Mouse (Mus musculus): ENCODE data around the gene Plod2.

The Plod2 gene

DNA sequence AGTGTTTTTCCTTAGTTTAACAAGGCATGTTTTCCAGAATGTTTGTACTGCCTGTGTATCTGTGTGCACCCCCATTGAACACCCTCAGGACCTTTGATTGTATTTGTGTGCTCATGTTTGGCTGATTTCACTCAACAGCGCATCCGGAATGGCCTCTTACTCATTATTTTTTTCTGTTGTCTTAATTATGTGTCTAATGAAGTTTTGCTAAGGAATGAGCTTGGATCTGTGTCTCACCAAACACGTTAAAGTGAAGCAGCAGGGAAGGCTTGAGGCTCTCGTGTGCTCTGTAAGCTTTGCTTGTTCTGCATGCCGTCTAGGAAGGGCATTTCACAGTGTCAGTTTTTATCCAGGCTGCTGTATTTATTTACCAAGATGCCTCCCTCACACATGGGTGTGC lies 59.5 kb downstream of the Plod2 start:
- no peak for DNase-seq

DNA sequence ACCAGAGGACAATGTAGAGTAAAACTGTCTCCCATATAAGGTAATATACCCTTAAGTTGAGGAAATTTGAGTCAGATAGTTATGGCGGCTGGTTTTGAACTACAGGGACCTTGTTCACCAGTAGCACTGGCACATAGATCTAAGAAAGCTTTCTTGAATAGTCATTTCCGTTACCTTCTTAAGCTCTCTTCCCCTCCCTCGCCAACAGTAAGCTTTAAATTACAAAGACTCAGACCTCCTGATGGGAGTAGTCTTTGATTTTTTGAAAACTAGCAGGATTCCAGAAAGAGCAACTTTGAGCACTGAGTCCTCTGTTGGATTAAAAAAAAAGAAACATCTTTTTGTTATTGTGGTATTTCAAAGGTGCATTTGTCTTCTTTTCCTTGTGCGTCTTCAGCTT lies 61.5 kb downstream of the Plod2 start:
- DNase-seq, result no peak

DNA sequence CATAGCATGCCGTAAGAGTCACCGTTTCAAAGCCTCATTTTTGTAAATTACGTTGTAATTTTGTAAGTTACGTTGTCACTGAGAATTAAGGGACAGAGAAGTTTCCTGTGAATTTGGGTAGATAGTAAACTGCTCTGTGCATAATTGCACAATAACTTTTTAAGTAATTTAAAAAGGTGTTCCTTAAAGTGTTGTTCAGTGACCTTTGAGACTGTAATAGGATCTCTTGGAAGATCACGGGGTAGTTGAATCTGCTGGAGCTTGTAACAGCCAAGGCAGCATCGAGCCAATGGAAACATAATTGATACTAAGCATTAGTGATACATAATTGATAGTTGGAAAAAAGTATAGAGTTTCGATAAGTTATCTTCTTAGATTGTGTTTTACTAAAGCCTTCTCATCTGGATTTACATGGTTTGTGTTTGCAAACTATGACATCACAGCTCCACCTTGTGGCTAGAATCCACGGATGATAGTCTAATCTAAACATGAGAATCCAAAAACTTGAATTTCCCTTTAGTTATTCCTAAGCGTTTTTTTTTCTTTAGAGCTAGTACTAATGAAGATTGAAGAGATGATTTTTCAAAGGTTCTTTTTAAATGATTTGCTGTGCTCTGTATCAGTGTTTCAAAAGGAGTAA lies 68.7 kb downstream of the Plod2 start:
- DNase-seq, result peak; percentile 24

DNA sequence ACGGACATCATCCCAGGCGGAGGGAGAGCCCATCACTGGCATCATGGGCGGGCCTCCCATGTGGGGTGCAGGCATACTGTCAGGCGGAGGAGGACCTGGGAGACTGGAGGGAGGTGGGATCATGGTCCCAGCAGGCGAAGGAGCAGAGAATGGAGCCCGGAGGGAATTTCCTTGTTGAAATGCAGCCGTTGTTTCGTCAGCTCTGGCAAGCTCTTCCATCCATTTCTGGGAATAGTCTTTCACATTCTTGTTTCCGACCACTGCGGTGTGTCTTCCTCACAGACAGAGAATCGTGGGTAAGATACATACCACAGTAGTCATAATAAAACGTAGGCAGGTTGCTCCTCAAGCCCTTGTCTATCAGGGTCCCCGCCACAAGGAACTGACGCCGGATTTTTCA lies 70.6 kb downstream of the Plod2 start:
- no peak for DNase-seq

DNA sequence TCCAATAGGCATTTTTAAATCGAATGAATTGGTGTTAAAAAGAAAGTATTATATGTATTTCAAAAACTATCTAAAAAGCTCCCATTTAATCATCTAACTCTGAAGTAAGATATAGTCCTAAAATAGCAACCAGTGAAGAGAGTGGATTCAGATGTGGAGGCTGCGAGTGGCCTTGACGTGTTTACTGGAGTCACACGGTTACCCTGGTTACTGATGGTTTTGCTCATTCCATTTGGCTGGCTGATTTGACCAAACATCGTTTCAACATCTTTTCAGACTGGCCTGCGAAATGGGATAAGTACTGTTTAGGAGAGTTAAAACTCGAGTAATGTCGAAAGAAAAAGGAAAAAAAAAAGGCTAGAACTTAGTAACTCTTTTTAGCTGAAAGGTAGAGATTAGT lies 71.2 kb downstream of the Plod2 start:
- no peak for DNase-seq

DNA sequence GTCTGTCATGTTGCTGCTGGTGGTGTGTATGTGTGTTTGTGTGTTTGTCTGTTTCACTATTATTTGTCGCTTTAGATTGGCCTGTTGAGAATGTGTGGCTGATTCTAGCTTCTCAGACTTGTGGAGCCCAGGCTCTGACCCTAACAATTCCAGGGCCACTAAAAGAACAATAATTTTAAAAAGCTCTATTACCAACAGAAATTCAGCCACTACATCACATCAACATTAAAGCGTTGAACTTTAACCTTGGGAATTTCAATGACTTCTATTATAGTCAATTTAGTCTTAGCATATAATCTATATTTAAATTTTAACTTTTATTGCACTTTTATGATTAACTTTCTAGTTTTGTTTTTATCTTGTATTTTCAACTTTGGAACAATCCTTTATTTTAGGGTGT lies 74.4 kb downstream of the Plod2 start:
- DNase-seq, result no peak

DNA sequence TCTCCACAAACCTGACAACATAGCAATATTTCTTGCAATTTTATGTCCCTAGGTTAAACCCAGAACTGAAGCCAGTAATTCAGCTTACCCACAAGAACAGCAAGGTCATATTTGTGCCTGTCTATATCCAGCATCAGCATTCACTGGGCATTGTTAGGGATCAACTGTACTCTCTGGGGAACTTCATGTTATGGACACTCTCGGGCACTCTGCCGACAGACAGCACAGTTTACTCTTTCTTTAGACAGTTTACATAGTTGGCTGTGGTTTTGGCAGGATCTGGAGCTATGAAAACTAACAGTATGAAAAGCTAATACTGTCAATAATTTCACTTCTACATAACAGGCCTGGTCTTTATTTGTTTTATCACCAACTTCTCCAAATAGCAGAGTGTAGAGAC lies 75.4 kb downstream of the Plod2 start:
- DNase-seq, result no peak

DNA sequence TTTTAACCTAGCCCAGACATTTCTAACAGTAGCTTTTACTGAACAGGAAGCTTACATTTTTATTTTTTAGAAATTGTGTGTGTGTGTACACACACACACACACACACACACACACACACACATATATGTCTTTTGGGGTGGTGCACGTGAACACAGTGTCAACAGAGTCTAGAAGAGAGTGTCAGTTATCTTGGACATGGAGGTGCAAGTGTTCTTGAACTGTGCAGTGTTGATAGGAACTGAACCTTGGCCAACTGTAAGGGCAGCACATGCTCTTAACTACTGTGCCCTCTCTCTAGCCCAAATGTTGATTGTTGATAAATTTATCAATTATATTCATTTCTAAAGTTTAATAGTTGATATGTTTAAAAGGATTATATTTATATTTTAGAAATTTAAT lies 78.1 kb downstream of the Plod2 start:
- no peak for DNase-seq

DNA sequence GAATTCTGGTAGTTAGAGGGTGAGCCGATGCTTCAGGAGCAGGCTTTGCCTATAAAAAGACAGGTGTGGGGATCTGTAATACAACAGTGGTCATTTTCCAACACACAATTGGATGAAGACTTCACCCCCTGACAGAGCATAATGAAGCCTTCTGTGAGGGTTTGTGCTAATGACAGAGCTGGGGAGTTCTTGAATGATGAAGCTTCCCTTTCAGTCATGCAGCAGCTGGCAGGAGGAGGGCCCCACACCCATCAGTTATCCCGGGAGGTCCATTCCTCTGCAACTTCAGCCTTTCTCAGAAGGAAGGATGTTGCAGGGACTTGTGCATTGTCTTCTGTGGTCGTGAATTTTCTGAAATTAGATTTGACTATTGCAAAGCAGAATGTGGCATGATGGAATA lies 79.2 kb downstream of the Plod2 start:
- DNase-seq, result no peak

DNA sequence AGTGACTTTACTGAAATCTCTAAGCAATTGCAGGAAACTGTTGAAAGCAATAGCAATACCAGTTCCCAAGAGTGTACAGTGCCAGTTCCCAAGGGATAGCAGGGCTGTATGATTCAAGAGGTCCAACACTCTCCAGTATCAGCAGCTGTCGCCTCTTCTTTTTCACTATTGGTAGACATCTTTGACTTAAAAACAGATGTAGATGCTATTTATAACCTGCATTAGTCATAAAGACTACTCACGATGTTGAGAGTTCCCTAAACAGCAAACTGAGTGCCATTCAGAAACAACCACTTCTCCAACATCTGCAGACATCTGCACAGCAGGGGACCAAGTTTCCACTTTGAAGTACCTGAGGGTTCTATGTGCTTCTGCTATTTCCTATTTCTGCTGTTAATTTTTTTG lies 79.9 kb downstream of the Plod2 start:
- no peak for DNase-seq

DNA sequence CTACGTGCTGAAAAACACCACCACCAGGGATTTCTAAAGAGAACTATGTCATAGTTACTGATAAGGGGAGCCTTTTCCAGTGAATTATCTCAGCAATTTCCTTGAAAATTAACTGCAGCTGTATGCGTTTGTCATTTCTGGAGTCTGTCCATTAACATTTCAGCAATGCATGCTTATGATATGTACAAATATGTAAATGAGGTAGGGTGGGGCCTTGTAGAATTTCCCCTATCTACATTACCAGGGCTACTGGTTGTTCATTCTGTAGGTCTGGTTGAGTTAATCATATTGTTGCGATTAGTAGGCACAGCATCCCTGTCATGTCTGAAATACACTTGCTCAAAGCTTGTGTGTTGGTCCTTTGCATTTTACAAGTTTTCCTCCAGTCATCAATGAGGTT lies 92.8 kb downstream of the Plod2 start:
- no peak for DNase-seq

DNA sequence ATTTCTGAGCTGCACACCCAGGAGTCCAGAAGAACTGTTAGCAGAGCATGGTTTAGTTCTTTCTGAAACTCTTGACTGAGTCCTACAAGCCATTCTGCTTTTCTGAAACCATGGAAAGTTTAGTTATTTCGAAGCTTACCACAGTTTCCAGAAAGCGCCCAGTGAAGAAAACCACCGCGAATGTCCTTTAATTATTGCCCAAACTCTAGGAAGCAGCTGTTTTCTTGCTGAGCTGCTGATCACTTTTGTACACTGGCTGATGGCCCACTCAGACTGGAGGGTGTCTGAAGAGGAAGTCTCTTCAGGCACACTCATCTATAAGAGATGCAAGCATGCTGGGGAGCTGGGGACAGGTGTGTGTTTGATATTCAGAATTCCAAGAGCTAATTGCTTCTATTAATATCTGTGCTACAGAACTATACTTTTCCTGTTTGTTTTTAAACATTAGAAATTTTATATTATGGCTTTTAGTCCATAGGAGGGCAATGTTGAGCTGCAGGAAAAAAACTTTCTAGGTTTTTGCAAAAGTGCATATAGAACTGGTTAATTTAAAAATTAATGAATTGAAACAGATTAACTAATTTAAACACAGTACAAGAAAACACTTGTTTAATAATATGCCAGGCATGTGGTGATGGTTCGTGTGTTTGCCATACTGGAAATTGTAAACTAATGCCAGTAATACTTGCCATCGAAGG lies 97.3 kb downstream of the Plod2 start:
- no peak for DNase-seq

DNA sequence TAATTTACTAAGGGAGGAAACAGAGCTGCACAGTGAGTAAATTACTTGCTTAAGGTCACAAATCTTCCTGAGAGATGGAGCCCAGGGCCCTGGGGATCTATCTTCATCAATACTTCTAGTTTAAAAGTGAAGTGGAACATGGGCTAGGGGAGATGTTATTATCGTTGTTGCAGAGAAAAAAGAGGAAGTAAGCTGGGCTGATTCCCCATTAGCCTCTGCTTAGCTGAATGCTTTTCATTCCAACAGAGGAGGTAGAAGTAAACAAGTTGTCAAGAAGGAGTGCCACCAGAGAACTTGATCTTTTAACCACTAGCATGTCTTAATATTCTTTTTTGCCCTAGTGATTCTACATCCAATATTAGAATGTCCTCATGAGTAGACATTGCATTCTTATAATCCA lies 99.7 kb downstream of the Plod2 start:
- DNase-seq, result no peak

Measured in right cerebral cortex, adult 18-20 months (tissue).